Mouse (Mus musculus) bone marrow, adult 2 months (tissue): Measurements from ENCODE around the gene Luc7l3. TPM values are rescaled to one million over a fixed set of nuclear protein-coding genes. Genes with fewer than 3 reads are reported as not detected.

Experiments used
- H3K27ac ChIP-seq: fragments of 200-500 bp; 2 replicates; pipeline ENCODE4 v1.5.1; 2012; ENCODE audit warnings: low read depth, mild to moderate bottlenecking, control low read depth, inconsistent platforms, low read length; ENCODE audit not compliant: control insufficient read depth, poor library complexity, insufficient read depth
- H3K4me1 ChIP-seq: fragments of 200-500 bp; 2 replicates; pipeline ENCODE4 v1.6.1; 2011; ENCODE audit warnings: low read length; ENCODE audit not compliant: control insufficient read depth, insufficient read depth
- H3K4me3 ChIP-seq: fragments of 200-500 bp; replicated peaks from 2 replicates; pipeline ENCODE3; 2011; ENCODE audit warnings: mild to moderate bottlenecking, low read depth, low read length, control low read depth; ENCODE audit not compliant: control insufficient read depth
- CTCF ChIP-seq: fragments of 200-500 bp; IDR thresholded peaks from 2 replicates; pipeline ENCODE4 v1.5.1; 2011; ENCODE audit warnings: low read length, control low read depth; ENCODE audit not compliant: control insufficient read depth, insufficient read depth
- POLR2A ChIP-seq: fragments of 200-500 bp; IDR thresholded peaks from 2 replicates; pipeline ENCODE4 v1.6.1; 2011; ENCODE audit warnings: low read depth, mild to moderate bottlenecking, control low read depth, low read length, borderline replicate concordance; ENCODE audit not compliant: control insufficient read depth
- WGBS: fragments of 180-500 bp; shearing (Covaris S2); methylation state at CpG from one replicate; pipeline ENCODE4 v1.1.7; 2018; 5-methylcytosine and 5-hydroxymethylcytosine counted together
- polyA plus RNA-seq: library from polyadenylated mRNA; stranded (reverse); fragments of >200 nt; gene quantifications from 2 replicates; pipeline ENCODE4 v1.2.4, GENCODE M21; 2011; ENCODE audit warnings: low replicate concordance; ENCODE audit not compliant: missing spikeins, insufficient read depth, insufficient read length

The Luc7l3 gene
- polyA plus RNA-seq, 1 experiment: 213 TPM

DNA sequence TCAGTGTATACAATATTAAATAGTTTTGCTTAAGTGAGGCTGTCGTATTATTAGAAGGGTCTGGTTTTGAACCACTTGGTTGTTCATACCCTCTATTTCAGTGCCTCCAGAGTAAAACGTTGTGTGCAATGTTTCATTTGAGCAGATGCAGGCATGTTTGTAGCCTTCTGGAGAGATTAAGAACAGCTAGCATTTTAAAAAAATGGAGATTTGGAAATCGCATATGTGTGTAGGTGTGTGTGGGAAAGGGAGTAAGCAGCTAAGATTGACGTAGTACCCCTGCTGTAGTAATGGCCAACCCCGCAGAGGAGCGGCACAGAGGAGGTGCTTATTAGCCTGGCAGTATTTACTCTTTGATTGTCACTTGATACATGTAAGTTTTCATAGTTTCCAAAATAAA lies 10.9 kb upstream of the Luc7l3 start:
- Histone ChIP-seq H3K4me1 (no peaks in the 10 kb centered on the region; the same call in 1 of the 2 replicates), H3K27ac (no peak overlapping the region), H3K4me3 (no peak overlapping the region)
- TF ChIP-seq CTCF (no peak), POLR2A (no peak)
- WGBS: 92% methylated on average over 6 of the region's 6 CpGs

DNA sequence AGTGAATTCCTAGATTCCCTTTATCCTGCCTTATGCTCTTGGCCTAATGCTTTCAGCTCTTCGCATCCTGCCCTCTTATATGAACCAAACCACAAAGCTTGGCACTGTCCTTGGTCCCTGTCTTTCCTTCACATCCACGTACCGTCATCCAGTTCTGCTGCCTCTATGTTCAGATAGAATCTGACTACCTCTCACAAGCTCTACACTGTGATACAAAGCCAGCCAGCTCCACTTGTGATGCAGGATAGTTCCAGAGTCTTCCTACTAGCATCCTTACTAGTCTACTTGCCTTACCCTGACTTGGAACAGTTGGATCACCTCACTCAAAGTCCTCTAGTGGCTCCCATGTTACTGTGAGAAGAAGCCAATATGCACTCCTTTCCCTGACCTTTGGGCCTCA lies 8.4 kb upstream of the Luc7l3 start:
- Histone ChIP-seq H3K27ac (no peak overlapping the region), H3K4me1 (no peaks in the 10 kb centered on the region; the same call in 1 of the 2 replicates), H3K4me3 (no peak overlapping the region)
- 92% methylated on average over 3 of the region's 3 CpGs for WGBS
- TF ChIP-seq CTCF (no peak), POLR2A (no peak)

DNA sequence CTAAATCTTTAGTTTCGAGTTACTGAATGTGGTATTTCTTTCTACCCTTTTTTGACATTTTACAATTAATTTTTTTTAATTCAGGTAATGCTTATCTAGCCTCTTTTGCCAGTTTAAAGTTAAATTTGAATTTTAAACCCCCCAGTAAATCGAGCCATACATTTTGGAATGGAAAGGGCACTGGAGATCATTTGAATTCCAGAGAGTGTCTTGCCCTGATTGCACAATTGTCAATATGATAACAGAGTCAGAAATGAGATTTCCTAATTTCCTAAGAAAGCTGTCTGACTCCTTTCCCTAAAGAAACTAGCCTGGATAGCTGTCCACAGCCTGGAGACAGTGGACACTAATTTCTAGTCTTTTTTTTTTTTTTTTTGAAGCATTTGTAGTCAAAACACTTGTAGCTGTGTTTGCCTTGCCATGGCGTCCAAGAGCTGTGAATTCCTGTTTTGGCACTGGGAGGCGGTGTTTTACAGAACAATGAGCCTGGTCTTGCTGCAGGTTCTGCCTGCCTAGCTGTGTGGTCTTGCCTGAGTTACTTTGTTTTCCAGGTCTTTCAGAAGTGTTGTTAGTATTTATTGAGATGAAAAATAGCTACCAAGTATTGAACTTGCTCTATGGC lies 7.6 kb upstream of the Luc7l3 start:
- Histone ChIP-seq H3K4me3 (no peak overlapping the region), H3K4me1 (no peaks in the 10 kb centered on the region; the same call in 1 of the 2 replicates), H3K27ac (no peak overlapping the region)
- TF ChIP-seq CTCF (peak; percentile 35; the same call in 1 of the 2 replicates), POLR2A (no peak)
- WGBS: 60% methylated on average over 4 of the region's 4 CpGs

DNA sequence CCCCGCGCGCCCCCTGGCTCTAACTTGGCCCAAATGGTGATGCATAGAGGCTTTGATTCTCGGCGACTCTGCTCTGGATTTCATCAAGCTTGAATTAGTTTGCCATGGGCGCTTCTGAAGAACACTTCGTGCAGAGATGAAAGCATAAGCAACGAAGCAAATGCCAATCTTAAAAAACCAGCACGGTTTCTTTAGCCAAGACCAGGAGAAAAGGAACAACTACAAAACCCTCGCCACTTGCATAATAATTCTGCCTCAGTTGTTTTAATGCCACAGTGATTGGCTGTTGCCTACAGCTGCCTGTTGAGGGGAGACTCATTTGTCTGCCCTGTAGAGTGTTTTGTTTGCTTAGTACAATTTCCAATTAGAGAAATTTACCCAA lies 6.8 kb upstream of the Luc7l3 start:
- TF ChIP-seq POLR2A (no peak), CTCF (no peak)

DNA sequence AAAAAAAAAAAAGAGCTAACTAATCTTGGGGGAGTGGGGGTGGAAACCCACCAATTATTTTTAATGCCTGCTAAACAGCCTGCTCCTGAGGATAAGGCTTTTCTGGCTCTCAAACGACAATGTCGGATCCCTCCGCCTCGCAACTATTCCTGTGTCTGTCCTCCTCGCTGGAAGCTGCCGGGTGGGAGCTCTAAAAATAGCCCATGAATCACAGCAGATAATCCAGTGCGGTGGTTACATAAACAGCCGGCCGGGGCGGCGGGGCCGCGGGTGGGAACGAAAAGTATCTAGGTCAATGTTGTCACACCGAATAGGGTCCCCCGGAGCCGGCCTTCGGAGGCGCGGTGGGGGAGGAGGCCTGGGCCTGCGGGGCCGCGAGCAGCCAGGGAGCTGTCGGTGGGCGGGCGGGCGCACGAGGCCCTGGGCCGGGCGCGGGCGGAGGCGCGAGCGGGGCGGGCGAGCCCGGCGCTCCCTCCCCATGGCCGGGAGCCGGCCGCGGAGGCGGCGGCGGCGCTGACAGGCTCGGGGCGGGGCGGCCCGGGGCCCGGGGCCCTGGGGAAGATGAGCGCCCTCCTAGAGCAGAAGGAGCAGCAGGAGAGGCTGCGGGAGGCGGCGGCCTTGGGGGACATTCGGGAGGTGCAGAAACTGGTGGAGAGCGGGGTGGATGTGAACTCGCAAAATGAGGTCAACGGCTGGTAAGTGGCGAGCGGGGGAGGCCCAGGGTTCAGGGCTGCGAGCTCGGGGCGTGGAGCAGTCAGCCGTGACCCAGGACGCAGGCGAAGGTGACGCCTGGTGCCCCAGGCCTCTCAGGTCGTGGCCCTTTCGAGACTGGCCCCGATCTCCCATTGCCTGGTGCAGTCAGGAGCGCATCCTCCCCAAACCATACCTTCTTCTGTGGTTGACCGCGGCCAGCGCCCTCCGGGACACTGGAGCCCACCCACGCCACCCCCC lies 6.2 kb upstream of the Luc7l3 start, which contains the start of gene Ankrd40:
Ankrd40 (plus strand) TSS at position 309 of the 951 bp plus-strand sequence.
- Histone ChIP-seq H3K4me3 (peak within 1 kb of the TSS; percentile 77), H3K4me1 (no peaks in the 10 kb centered on the region; the same call in 1 of the 2 replicates), H3K27ac (peak within 1 kb of the TSS; percentile 67)
- under 1% methylated on average over 76 of the region's 78 CpGs for WGBS
- no peak for TF ChIP-seq CTCF
- TF ChIP-seq POLR2A: peak; percentile 38; the same call in 1 of the 2 replicates

More for the DNA sequence above, 6.8 kb upstream of the Luc7l3 start:
- H3K4me1 ChIP-seq: no peaks in the 10 kb centered on the region; the same call in 1 of the 2 replicates
- peak overlapping the region; percentile 77 for H3K4me3 ChIP-seq
- no peak overlapping the region for H3K27ac ChIP-seq
- 4% methylated on average over 10 of the region's 10 CpGs for WGBS

DNA sequence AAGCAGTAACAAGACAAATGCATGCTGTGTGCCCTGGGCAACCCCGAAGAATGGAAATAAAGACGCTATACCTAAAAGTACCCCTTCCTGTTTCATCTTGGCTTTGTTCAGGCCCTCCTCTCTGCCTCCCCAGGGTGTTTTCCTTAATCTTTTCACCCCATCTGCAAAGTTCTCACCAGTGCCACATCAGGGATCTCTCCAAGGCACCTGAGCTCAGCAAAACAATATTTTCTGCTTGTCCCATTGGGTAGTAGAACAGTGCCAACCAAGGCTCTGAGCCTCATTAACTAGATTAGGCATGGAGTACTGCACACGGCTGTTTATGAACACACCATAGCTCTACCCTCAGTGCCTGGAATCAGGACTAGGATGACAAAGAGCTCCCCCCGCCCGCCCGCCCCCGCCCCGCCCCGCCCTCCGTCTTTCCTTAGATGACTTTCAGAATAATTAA lies 5.2 kb upstream of the Luc7l3 start:
- Histone ChIP-seq H3K27ac (no peak overlapping the region), H3K4me1 (no peaks in the 10 kb centered on the region; the same call in 1 of the 2 replicates), H3K4me3 (no peak overlapping the region)
- 35% methylated on average over 10 of the region's 10 CpGs for WGBS
- TF ChIP-seq CTCF: no peak
- TF ChIP-seq POLR2A: no peak

DNA sequence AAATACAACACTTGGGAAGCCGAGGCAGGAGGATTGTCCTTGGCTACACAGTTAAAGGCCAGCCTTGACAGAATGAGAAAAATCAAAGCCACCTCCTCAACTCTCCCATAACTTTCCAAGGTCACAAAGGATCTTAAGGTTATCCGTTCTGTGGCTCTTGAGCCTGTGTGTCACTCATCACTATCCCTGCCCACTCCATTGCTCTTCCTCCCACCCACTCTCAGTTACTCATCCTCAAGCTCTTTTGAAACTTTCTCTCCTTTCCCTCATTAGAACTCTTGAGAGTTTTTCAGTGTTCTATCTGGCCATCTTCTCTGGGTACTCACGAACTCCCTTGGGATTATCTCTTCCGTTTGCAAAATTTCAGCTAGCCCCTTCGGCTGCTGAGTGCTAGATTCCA lies 2.8 kb upstream of the Luc7l3 start:
- no peak for TF ChIP-seq POLR2A
- no peak for TF ChIP-seq CTCF
- 83% methylated on average over 5 of the region's 5 CpGs for WGBS

DNA sequence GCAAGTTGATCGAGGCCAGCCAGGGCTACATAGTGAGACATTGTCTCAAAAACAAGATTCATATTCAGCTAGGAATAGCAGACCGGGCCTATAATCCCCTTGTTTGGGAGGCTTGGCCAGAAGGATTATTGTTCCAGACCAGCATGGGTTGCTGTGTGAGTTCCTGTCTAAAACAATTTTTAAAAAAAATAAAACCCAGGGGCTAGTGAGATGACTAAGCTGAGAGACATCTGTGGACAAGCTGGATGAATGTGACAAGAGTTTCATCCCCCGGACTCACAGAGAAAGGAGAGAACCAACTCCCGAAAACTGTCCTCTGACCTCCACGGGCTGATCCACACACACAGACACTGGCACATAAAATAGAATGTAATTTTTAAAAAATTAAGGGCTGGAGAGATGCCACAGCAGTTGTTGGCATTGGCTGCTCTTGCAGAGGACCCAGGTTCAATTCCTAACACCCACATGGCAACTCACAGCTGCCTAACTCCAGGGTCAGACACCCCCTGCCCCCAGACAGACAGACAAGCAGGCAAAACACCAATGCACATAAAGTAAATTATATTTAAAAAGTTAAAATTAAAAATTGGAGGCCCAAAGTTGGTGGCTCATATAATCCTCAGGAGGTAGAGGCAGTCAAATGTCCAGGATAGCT lies 1.6 kb upstream of the Luc7l3 start:
- TF ChIP-seq POLR2A: no peak
- TF ChIP-seq CTCF: no peak
- Histone ChIP-seq H3K27ac (no peak overlapping the region), H3K4me1 (no peaks in the 10 kb centered on the region; the same call in 1 of the 2 replicates), H3K4me3 (no peak overlapping the region)
- WGBS: 90% methylated on average over 5 of the region's 5 CpGs

More for the DNA sequence above, 2.8 kb upstream of the Luc7l3 start:
- Histone ChIP-seq H3K27ac (no peak overlapping the region), H3K4me1 (no peaks in the 10 kb centered on the region; the same call in 1 of the 2 replicates), H3K4me3 (no peak overlapping the region)

DNA sequence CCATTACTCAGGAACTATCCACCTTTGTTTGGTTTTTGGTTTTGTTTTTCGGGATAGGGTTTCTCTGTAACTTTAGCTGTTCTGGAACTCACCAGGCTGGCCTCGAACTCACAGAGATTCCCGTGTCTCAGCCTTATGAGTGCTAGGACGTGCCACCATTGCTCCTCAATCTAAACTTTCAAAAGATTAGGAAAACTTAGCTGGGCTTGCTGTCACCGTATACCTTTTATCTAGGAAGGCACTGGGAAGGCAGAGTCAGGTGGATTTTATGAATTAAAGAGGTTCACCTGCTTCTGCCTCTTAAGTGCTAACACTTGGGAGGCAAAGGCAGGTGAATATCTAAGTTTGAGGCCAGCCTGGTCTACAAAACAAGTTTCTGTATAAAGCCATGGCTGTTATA lies 848 bp upstream of the Luc7l3 start:
- no peak for TF ChIP-seq POLR2A
- no peak for TF ChIP-seq CTCF
- Histone ChIP-seq H3K4me3 (no peak overlapping the region), H3K4me1 (no peaks in the 10 kb centered on the region; the same call in 1 of the 2 replicates), H3K27ac (no peak overlapping the region)
- WGBS: 44% methylated on average over 5 of the region's 5 CpGs
